Mouse (Mus musculus): ENCODE measurements around the gene Faah.

GRCm38 (mm10) chr4:116063855-116064254, 46.1 kb upstream of the Faah start:
- TF ChIP-seq POLR2A (IDR thresholded peaks at IDR 0.05; ENCODE audit: borderline replicate concordance, control insufficient read depth, low read depth, low read length) (no peak), CTCF (IDR thresholded peaks at IDR 0.05; ENCODE audit: control insufficient read depth, insufficient read depth, low read length) (no peak)

Data from bone marrow, adult 2 months (tissue).